Mouse (Mus musculus): ENCODE data around the gene Anapc5. TPM values are rescaled to one million over a fixed set of nuclear protein-coding genes. Genes with fewer than 3 reads are reported as not detected.

The Anapc5 gene
- polyA plus RNA-seq, 1 experiment from 2014 or later, result 520 TPM

DNA sequence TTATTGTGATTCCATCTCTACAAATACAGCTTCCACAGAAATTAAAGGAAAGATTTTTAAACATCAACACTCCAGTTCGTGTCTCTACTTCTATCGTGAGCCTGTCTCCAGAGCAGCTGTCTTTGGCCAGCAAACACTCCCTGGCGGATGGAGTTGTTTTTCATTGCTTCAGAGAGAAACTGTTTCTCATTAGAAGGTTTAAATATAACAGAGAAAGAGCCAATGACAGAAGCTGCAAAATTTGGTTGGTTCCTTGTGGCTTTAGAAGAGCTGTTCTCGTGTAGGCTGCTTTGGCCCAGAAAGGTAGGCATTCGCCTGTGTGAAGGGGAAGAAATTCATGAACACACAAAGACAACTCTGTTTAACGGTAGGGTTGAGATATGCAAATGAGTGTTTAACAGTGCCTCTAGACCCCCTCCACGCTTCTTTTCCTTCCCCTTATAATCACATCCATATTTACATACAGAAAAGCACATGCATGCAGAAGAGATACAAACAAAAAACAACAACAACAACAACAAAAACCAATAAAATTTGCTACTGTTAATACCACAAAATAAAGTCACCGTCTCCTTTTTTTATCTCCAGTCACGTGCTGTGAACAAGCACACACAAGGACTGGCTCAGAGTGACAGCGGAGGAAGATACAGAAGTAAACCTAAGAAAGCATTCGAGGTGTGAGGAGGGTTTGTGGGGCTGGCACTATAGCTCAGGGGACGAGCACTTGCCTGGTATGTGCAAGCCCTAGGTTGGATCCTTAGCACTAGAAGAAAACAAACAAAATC, 34.9 kb downstream of the Anapc5 start:
- H3K4me1 ChIP-seq (ENCODE audit: control insufficient read depth, insufficient read depth, low read length), result no peaks in the 10 kb centered on the region
- H3K9ac ChIP-seq (ENCODE audit: low read depth, low read length), result no peak overlapping the region
- no peaks in the 10 kb centered on the region for H3K27me3 ChIP-seq (ENCODE audit: control insufficient read depth, insufficient read depth, low read depth, low read length)
- no peak for ATAC-seq
- no peak overlapping the region for H3K4me3 ChIP-seq (ENCODE audit: low read depth, low read length)
- WGBS, result 72% methylated on average over 12 of the region's 12 CpGs
- H3K4me2 ChIP-seq (ENCODE audit: low read length), result no peak overlapping the region
- peaks cover 12% of the 10 kb centered on the region for H3K36me3 ChIP-seq (ENCODE audit: control insufficient read depth, insufficient read depth, low read length)
- no peaks in the 10 kb centered on the region for H3K9me3 ChIP-seq (replicated peaks; ENCODE audit: control insufficient read depth, low read length, poor library complexity, severe bottlenecking)
- no peak overlapping the region for H3K27ac ChIP-seq (ENCODE audit: low read length)

DNA sequence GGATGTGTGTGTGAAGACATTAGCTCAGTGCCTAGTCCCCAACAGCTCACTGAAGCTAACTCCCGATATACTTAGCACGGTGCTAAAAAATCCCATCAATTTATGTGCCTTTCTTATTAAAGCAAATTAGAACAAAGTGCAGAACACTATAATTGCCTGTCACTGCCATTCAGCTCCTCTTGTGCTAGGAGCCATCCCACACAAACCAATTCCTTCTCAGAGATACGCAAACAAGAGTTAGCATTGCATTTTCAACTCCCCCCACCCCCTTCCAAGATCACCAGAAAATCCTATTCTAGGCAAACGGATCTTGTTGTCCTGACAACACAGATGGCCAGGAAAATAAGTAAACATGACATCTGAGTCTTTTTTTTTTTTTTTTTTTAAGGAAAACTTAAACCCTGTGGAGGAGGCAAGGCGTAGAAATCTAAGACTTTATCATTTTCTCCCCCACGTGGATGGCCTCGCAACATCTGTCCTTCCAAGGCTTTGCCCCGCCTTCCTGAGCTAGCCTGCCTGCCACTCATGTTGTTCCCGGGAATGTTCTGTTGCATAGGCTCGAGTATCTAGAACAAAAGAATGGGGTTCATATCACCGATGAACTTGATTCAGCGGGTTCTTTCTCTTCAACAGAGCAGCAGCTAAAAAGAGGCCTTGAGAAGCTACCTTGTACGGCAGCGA, 37.3 kb downstream of the Anapc5 start:
- peaks cover 3% of the 10 kb centered on the region; the same call in 1 of the 2 replicates for H3K4me1 ChIP-seq (ENCODE audit: control insufficient read depth, insufficient read depth, low read length)
- peaks cover 8% of the 10 kb centered on the region for H3K36me3 ChIP-seq (ENCODE audit: control insufficient read depth, insufficient read depth, low read length)
- H3K4me2 ChIP-seq (ENCODE audit: low read length), result no peak overlapping the region
- WGBS, result 53% methylated on average over 14 of the region's 14 CpGs
- H3K27me3 ChIP-seq (ENCODE audit: control insufficient read depth, insufficient read depth, low read depth, low read length), result no peaks in the 10 kb centered on the region
- no peak overlapping the region for H3K9ac ChIP-seq (ENCODE audit: low read depth, low read length)
- H3K9me3 ChIP-seq (replicated peaks; ENCODE audit: control insufficient read depth, low read length, poor library complexity, severe bottlenecking), result no peaks in the 10 kb centered on the region
- H3K4me3 ChIP-seq (ENCODE audit: low read depth, low read length), result no peak overlapping the region
- H3K27ac ChIP-seq (ENCODE audit: low read length), result no peak overlapping the region
- no peak for ATAC-seq

DNA sequence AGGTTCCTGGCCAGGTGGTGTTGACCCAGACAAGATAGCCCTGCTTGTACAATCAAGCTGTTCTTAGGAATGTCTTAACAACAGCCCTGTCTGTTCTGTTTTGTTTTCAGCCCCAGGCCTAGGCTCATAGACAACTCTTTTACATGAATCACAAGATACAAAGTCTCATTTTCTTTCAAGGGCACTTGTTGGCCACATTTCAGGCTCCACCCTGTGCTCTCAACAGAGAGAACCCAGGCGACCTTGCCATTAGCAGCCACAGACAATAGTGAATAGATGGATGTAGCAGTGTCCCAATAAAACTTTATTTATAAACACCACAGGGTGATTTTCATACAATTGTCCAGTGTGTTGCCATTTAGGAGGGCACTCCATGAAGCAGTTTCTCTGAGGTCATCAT, 39.1 kb downstream of the Anapc5 start:
- ATAC-seq, result no peak
- H3K4me2 ChIP-seq (ENCODE audit: low read length), result no peak overlapping the region
- H3K9me3 ChIP-seq (replicated peaks; ENCODE audit: control insufficient read depth, low read length, poor library complexity, severe bottlenecking), result no peaks in the 10 kb centered on the region
- 74% methylated on average over 1 of the region's 1 CpGs for whole genome bisulfite sequencing
- H3K27ac ChIP-seq (ENCODE audit: low read length), result no peak overlapping the region
- H3K9ac ChIP-seq (ENCODE audit: low read depth, low read length), result no peak overlapping the region
- no peak overlapping the region for H3K4me3 ChIP-seq (ENCODE audit: low read depth, low read length)
- H3K36me3 ChIP-seq (ENCODE audit: control insufficient read depth, insufficient read depth, low read length), result peaks cover 4% of the 10 kb centered on the region; the same call in 1 of the 2 replicates
- H3K27me3 ChIP-seq (ENCODE audit: control insufficient read depth, insufficient read depth, low read depth, low read length), result no peaks in the 10 kb centered on the region
- H3K4me1 ChIP-seq (ENCODE audit: control insufficient read depth, insufficient read depth, low read length), result peaks cover 10% of the 10 kb centered on the region; the same call in 1 of the 2 replicates

DNA sequence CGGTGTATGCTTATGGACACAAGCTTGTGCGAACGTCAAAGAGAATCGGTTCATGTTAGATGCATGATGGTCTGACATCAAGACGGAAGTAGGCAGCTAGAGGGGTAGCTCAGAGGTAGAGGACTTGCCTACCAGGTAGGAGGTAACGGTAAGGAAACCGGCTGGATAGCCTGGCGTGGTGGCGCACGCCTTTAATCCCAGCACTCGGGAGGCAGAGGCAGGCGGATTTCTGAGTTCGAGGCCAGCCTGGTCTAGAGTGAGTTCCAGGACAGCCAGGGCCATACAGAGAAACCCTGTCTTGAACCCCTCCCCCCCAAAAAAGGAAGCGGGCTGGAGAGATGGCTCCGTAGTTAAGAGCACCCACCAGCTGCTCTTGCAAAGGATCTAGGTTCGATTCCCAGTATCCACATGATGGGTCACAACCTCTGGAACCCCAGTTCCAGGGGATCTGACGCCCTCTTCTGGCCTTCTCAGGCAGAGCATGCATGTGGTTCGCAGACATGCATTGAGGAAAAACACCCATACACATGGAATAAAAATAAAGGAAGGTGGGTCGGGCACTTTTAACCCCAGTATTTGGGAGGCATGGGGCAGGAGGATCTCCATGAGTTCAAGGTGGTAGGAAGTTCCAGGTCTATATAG, 40.2 kb downstream of the Anapc5 start:
- no peaks in the 10 kb centered on the region; the same call in 1 of the 2 replicates for H3K36me3 ChIP-seq (ENCODE audit: control insufficient read depth, insufficient read depth, low read length)
- no peak overlapping the region for H3K9ac ChIP-seq (ENCODE audit: low read depth, low read length)
- peaks cover 10% of the 10 kb centered on the region; the same call in 1 of the 2 replicates for H3K4me1 ChIP-seq (ENCODE audit: control insufficient read depth, insufficient read depth, low read length)
- H3K9me3 ChIP-seq (replicated peaks; ENCODE audit: control insufficient read depth, low read length, poor library complexity, severe bottlenecking), result no peaks in the 10 kb centered on the region
- no peak overlapping the region for H3K27ac ChIP-seq (ENCODE audit: low read length)
- H3K27me3 ChIP-seq (ENCODE audit: control insufficient read depth, insufficient read depth, low read depth, low read length), result no peaks in the 10 kb centered on the region
- no peak overlapping the region for H3K4me2 ChIP-seq (ENCODE audit: low read length)
- WGBS, result 86% methylated on average over 19 of the region's 19 CpGs
- ATAC-seq, result no peak
- H3K4me3 ChIP-seq (ENCODE audit: low read depth, low read length), result no peak overlapping the region

DNA sequence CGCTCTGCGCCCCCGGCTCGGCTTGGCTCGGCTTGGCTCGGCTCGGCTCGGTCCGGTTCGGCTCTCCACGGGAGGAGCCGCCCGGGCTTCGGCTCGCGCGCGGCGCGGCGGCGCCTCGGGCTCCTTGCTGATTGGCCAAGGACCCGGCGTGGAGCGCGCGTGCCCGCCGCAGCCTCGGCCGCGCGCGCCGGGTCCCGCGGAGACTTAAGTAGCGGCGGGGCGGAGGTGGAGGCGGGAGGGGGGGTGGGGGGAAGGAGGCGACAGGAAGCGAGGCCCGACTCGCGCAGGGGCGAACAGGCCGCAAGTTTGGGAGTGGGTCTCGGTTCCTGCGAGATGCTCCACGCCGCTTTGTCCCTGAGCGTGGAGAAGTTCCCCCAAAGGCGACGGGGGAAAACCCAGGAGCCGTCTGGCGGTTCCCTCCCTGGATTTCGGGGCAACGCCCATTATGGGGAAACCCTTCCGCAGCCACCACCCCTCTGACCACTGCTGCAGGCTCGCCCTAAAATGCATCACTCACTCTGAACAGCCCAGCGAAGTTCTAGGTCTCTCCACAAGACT, 41.8 kb downstream of the Anapc5 start, which contains the start of gene Camkk2:
Gene Camkk2 (minus strand): TSS at position 133 of the 558 bp plus-strand sequence.
- Histone ChIP-seq H3K9ac (ENCODE audit: low read depth, low read length) (peak within 1 kb of the TSS; percentile 89), H3K36me3 (ENCODE audit: control insufficient read depth, insufficient read depth, low read length) (no peaks in the 10 kb centered on the region), H3K9me3 (replicated peaks; ENCODE audit: control insufficient read depth, low read length, poor library complexity, severe bottlenecking) (no peaks in the 10 kb centered on the region), H3K27ac (ENCODE audit: low read length) (peak within 1 kb of the TSS; percentile 75), H3K4me3 (ENCODE audit: low read depth, low read length) (peak within 1 kb of the TSS; percentile 78), H3K27me3 (ENCODE audit: control insufficient read depth, insufficient read depth, low read depth, low read length) (no peaks in the 10 kb centered on the region), H3K4me2 (ENCODE audit: low read length) (peak within 1 kb of the TSS; percentile 71), H3K4me1 (ENCODE audit: control insufficient read depth, insufficient read depth, low read length) (peaks cover 10% of the 10 kb centered on the region; the same call in 1 of the 2 replicates)
- WGBS, result 1% methylated on average over 37 of the region's 63 CpGs
- ATAC-seq, result peak; percentile 91

DNA sequence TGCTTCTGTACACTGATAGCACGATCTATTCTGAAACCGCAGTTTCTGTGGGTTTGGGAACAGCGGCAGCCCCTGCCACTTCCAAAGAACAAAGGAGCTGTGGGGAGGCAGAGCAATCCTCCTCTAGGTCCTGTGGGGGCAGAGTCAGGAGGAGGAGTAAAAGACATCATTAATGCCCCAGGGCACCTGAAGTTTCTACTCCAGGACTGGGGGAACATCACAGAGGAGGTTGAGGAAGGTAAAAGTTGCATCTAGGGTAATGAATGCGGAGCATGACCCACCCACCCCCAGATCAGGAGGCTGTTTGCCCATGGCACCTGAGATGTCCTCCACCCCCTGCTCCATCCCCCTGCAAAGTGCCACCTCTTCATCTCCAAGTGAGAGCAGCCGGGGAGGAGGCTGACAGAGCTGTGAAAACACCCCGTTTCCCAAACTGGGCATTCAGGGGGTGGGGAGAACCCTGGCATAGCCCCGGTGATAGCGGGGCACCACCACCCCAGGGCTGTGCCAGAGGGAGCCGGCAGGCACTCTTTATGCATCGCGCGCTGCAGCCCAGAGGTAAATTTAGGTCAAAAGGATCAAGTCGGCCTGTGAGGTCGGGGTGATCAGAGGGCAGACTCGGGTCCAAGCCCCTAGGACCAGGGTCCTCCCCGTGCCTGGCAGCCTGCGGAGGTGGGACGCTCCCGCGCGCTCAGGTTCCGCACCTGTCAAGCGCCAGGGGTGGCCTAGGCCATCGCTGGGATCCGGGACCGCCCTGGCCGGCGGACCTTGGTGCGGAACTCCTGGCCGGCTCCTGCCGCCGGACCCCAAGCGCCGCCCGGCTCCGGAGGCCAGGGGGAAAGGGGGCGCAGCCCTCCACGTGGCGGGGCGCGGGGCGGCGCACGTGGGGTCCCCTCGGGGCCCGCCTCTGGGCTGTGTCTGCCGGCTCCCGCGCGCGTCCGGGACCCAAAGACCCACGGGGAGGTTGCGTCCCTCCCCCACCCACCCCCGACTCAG, 42.6 kb downstream of the Anapc5 start:
- peak overlapping the region; percentile 89 for H3K9ac ChIP-seq (ENCODE audit: low read depth, low read length)
- H3K27me3 ChIP-seq (ENCODE audit: control insufficient read depth, insufficient read depth, low read depth, low read length), result no peaks in the 10 kb centered on the region
- H3K27ac ChIP-seq (ENCODE audit: low read length), result peak overlapping the region; percentile 72
- WGBS, result 1% methylated on average over 51 of the region's 55 CpGs
- peak overlapping the region; percentile 78 for H3K4me3 ChIP-seq (ENCODE audit: low read depth, low read length)
- H3K4me2 ChIP-seq (ENCODE audit: low read length), result peak overlapping the region; percentile 71
- ATAC-seq, result peak; percentile 65
- peaks cover 10% of the 10 kb centered on the region; the same call in 1 of the 2 replicates for H3K4me1 ChIP-seq (ENCODE audit: control insufficient read depth, insufficient read depth, low read length)
- no peaks in the 10 kb centered on the region for H3K9me3 ChIP-seq (replicated peaks; ENCODE audit: control insufficient read depth, low read length, poor library complexity, severe bottlenecking)
- no peaks in the 10 kb centered on the region for H3K36me3 ChIP-seq (ENCODE audit: control insufficient read depth, insufficient read depth, low read length)

DNA sequence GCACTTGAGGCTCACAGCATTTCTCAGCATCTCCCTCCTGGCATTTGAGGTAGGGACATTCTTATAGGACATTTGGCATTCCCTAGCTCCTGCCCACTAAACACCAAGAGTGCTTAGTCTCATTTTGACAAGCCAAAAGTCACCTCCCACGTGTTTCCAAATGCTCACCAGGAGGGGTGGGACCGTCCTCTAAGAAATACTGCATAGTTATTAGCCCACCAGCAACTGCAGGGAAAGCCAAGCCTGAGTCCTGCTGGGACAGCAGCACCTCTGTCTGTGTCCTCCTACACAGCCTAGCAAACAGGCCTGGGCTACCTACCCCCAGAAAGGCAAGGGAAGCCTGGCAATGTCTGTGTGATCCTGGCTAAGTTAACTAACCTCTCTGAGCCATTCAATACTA, 43.8 kb downstream of the Anapc5 start:
- 44% methylated on average over 2 of the region's 2 CpGs for WGBS
- Histone ChIP-seq H3K4me2 (ENCODE audit: low read length) (peak overlapping the region; percentile 1; the same call in 1 of the 2 replicates), H3K4me3 (ENCODE audit: low read depth, low read length) (no peak overlapping the region)

More for the DNA sequence above, 43.8 kb downstream of the Anapc5 start:
- Histone ChIP-seq H3K9me3 (replicated peaks; ENCODE audit: control insufficient read depth, low read length, poor library complexity, severe bottlenecking) (no peaks in the 10 kb centered on the region), H3K9ac (ENCODE audit: low read depth, low read length) (no peak overlapping the region), H3K4me1 (ENCODE audit: control insufficient read depth, insufficient read depth, low read length) (peaks cover 10% of the 10 kb centered on the region; the same call in 1 of the 2 replicates), H3K27ac (ENCODE audit: low read length) (no peak overlapping the region), H3K27me3 (ENCODE audit: control insufficient read depth, insufficient read depth, low read depth, low read length) (no peaks in the 10 kb centered on the region), H3K36me3 (ENCODE audit: control insufficient read depth, insufficient read depth, low read length) (no peaks in the 10 kb centered on the region)
- ATAC-seq, result no peak
